Mouse (Mus musculus): ENCODE results near the gene Rps6kb2. TPM values are rescaled to one million over a fixed set of nuclear protein-coding genes. Genes with fewer than 3 reads are reported as not detected.
A peak's percentile ranks its signal among the peaks of the same experiment; 100 is the strongest.

Gene Rps6kb2
- polyA plus RNA-seq, 1 experiment from 2014 or later = 45.7 TPM

GRCm38 (mm10) chr19:4164100-4164499 lies 946 bp upstream of the Rps6kb2 start:
- H3K27ac ChIP-seq (ENCODE audit: low read depth, low read length) = no peak overlapping the region
- no peak overlapping the region; the same call in 1 of the 2 replicates for H3K4me3 ChIP-seq (ENCODE audit: low read depth, low read length)
- no peaks in the 10 kb centered on the region for H3K9me3 ChIP-seq (ENCODE audit: control insufficient read depth, low read length)
- 83% methylated on average over 3 of the region's 3 CpGs for WGBS
- no peak for DNase-seq (ENCODE audit: low spot score)
- ATAC-seq (ENCODE audit: low FRiP score) = no peak
- no peak overlapping the region for H3K9ac ChIP-seq (ENCODE audit: low read depth, low read length)
- no peaks in the 10 kb centered on the region for H3K27me3 ChIP-seq (ENCODE audit: control insufficient read depth, insufficient read depth, low read length)
- H3K4me2 ChIP-seq (replicated peaks; ENCODE audit: low read depth, low read length) = no peak overlapping the region
- H3K36me3 ChIP-seq (ENCODE audit: control insufficient read depth, insufficient read depth, low read length) = peaks cover 5% of the 10 kb centered on the region; the same call in 1 of the 2 replicates
- H3K4me1 ChIP-seq (replicated peaks; ENCODE audit: control insufficient read depth, insufficient read depth, low read length) = peaks cover 5% of the 10 kb centered on the region; the same call in 1 of the 2 replicates

GRCm38 (mm10) chr19:4163543-4163887 lies 361 bp upstream of the Rps6kb2 start:
- Histone ChIP-seq H3K9me3 (ENCODE audit: control insufficient read depth, low read length) (no peaks in the 10 kb centered on the region), H3K4me2 (replicated peaks; ENCODE audit: low read depth, low read length) (peak overlapping the region; percentile 86), H3K9ac (ENCODE audit: low read depth, low read length) (peak overlapping the region; percentile 65), H3K27me3 (ENCODE audit: control insufficient read depth, insufficient read depth, low read length) (no peaks in the 10 kb centered on the region), H3K4me1 (replicated peaks; ENCODE audit: control insufficient read depth, insufficient read depth, low read length) (peaks cover 5% of the 10 kb centered on the region; the same call in 1 of the 2 replicates), H3K4me3 (ENCODE audit: low read depth, low read length) (peak overlapping the region; percentile 77), H3K36me3 (ENCODE audit: control insufficient read depth, insufficient read depth, low read length) (peaks cover 8% of the 10 kb centered on the region; the same call in 1 of the 2 replicates), H3K27ac (ENCODE audit: low read depth, low read length) (peak overlapping the region; percentile 51)
- DNase-seq (ENCODE audit: low spot score) = no peak
- WGBS = 40% methylated on average over 4 of the region's 4 CpGs
- peak; percentile 37; the same call in 1 of the 2 replicates for ATAC-seq (ENCODE audit: low FRiP score)

- H3K9ac ChIP-seq (ENCODE audit: low read depth, low read length) = no peak overlapping the region
- no peak overlapping the region for H3K27ac ChIP-seq (ENCODE audit: low read depth, low read length)
- 96% methylated on average over 8 of the region's 8 CpGs for WGBS
- H3K4me3 ChIP-seq (ENCODE audit: low read depth, low read length) = no peak overlapping the region
- ATAC-seq (ENCODE audit: low FRiP score) = no peak
- no peaks in the 10 kb centered on the region for H3K27me3 ChIP-seq (ENCODE audit: control insufficient read depth, insufficient read depth, low read length)
- peaks cover 5% of the 10 kb centered on the region; the same call in 1 of the 2 replicates for H3K4me1 ChIP-seq (replicated peaks; ENCODE audit: control insufficient read depth, insufficient read depth, low read length)
- H3K4me2 ChIP-seq (replicated peaks; ENCODE audit: low read depth, low read length) = no peak overlapping the region
- peaks cover 10% of the 10 kb centered on the region; the same call in 1 of the 2 replicates for H3K36me3 ChIP-seq (ENCODE audit: control insufficient read depth, insufficient read depth, low read length)
- DNase-seq (ENCODE audit: low spot score) = no peak
- H3K9me3 ChIP-seq (ENCODE audit: control insufficient read depth, low read length) = no peaks in the 10 kb centered on the region
Measured at GRCm38 (mm10) chr19:4159049-4159448, 4.1 kb downstream of the Rps6kb2 start.

- H3K27ac ChIP-seq (ENCODE audit: low read depth, low read length) = no peak overlapping the region
- H3K4me1 ChIP-seq (replicated peaks; ENCODE audit: control insufficient read depth, insufficient read depth, low read length) = no peaks in the 10 kb centered on the region
- ATAC-seq (ENCODE audit: low FRiP score) (no peak), DNase-seq (ENCODE audit: low spot score) (no peak)
- H3K27me3 ChIP-seq (ENCODE audit: control insufficient read depth, insufficient read depth, low read length) = no peaks in the 10 kb centered on the region
- whole genome bisulfite sequencing = 94% methylated on average over 12 of the region's 12 CpGs
- H3K9me3 ChIP-seq (ENCODE audit: control insufficient read depth, low read length) = no peaks in the 10 kb centered on the region
- peaks cover 10% of the 10 kb centered on the region; the same call in 1 of the 2 replicates for H3K36me3 ChIP-seq (ENCODE audit: control insufficient read depth, insufficient read depth, low read length)
- no peak overlapping the region for H3K4me3 ChIP-seq (ENCODE audit: low read depth, low read length)
- no peak overlapping the region for H3K9ac ChIP-seq (ENCODE audit: low read depth, low read length)
- H3K4me2 ChIP-seq (replicated peaks; ENCODE audit: low read depth, low read length) = no peak overlapping the region
Measured at GRCm38 (mm10) chr19:4156771-4157170, 6.4 kb downstream of the Rps6kb2 start.

- Histone ChIP-seq H3K4me3 (ENCODE audit: low read depth, low read length) (no peak overlapping the region), H3K4me1 (replicated peaks; ENCODE audit: control insufficient read depth, insufficient read depth, low read length) (no peaks in the 10 kb centered on the region), H3K27ac (ENCODE audit: low read depth, low read length) (peak overlapping the region; percentile 58; the same call in 1 of the 2 replicates), H3K4me2 (replicated peaks; ENCODE audit: low read depth, low read length) (no peak overlapping the region), H3K36me3 (ENCODE audit: control insufficient read depth, insufficient read depth, low read length) (peaks cover 10% of the 10 kb centered on the region; the same call in 1 of the 2 replicates), H3K9me3 (ENCODE audit: control insufficient read depth, low read length) (no peaks in the 10 kb centered on the region), H3K9ac (ENCODE audit: low read depth, low read length) (no peak overlapping the region), H3K27me3 (ENCODE audit: control insufficient read depth, insufficient read depth, low read length) (no peaks in the 10 kb centered on the region)
- ATAC-seq (ENCODE audit: low FRiP score) = no peak
- WGBS = 71% methylated on average over 20 of the region's 20 CpGs
- no peak for DNase-seq (ENCODE audit: low spot score)
Measured at GRCm38 (mm10) chr19:4156073-4156579, 7.0 kb downstream of the Rps6kb2 start.

GRCm38 (mm10) chr19:4155223-4156072 lies 7.7 kb downstream of the Rps6kb2 start:
- Histone ChIP-seq H3K4me1 (replicated peaks; ENCODE audit: control insufficient read depth, insufficient read depth, low read length) (no peaks in the 10 kb centered on the region), H3K9ac (ENCODE audit: low read depth, low read length) (no peak overlapping the region), H3K4me2 (replicated peaks; ENCODE audit: low read depth, low read length) (no peak overlapping the region), H3K27ac (ENCODE audit: low read depth, low read length) (peak overlapping the region; percentile 58; the same call in 1 of the 2 replicates), H3K4me3 (ENCODE audit: low read depth, low read length) (no peak overlapping the region), H3K36me3 (ENCODE audit: control insufficient read depth, insufficient read depth, low read length) (0 out of 2 replicates have a peak, but pooled peaks cover 6% of the 10 kb centered on the region), H3K9me3 (ENCODE audit: control insufficient read depth, low read length) (no peaks in the 10 kb centered on the region), H3K27me3 (ENCODE audit: control insufficient read depth, insufficient read depth, low read length) (no peaks in the 10 kb centered on the region)
- WGBS = 70% methylated on average over 6 of the region's 6 CpGs
- no peak for DNase-seq (ENCODE audit: low spot score)
- ATAC-seq (ENCODE audit: low FRiP score) = 0 out of 2 replicates have a peak, but pooled peaks have one; percentile 5

GRCm38 (mm10) chr19:4154437-4155222 lies 8.5 kb downstream of the Rps6kb2 start:
- no peak overlapping the region for H3K4me3 ChIP-seq (ENCODE audit: low read depth, low read length)
- 82% methylated on average over 13 of the region's 13 CpGs for WGBS
- DNase-seq (ENCODE audit: low spot score) = no peak
- no peak overlapping the region for H3K9ac ChIP-seq (ENCODE audit: low read depth, low read length)
- H3K9me3 ChIP-seq (ENCODE audit: control insufficient read depth, low read length) = no peaks in the 10 kb centered on the region
- no peak overlapping the region for H3K27ac ChIP-seq (ENCODE audit: low read depth, low read length)
- H3K4me2 ChIP-seq (replicated peaks; ENCODE audit: low read depth, low read length) = no peak overlapping the region
- no peak for ATAC-seq (ENCODE audit: low FRiP score)
- H3K36me3 ChIP-seq (ENCODE audit: control insufficient read depth, insufficient read depth, low read length) = 0 out of 2 replicates have a peak, but pooled peaks cover 8% of the 10 kb centered on the region
- no peaks in the 10 kb centered on the region for H3K27me3 ChIP-seq (ENCODE audit: control insufficient read depth, insufficient read depth, low read length)
- no peaks in the 10 kb centered on the region for H3K4me1 ChIP-seq (replicated peaks; ENCODE audit: control insufficient read depth, insufficient read depth, low read length)

- Histone ChIP-seq H3K4me3 (ENCODE audit: low read depth, low read length) (no peak within 1 kb of the TSS), H3K36me3 (ENCODE audit: control insufficient read depth, insufficient read depth, low read length) (0 out of 2 replicates have a peak, but pooled peaks cover 4% of the 10 kb centered on the region), H3K27ac (ENCODE audit: low read depth, low read length) (no peak within 1 kb of the TSS), H3K9me3 (ENCODE audit: control insufficient read depth, low read length) (no peaks in the 10 kb centered on the region), H3K4me2 (replicated peaks; ENCODE audit: low read depth, low read length) (no peak within 1 kb of the TSS), H3K4me1 (replicated peaks; ENCODE audit: control insufficient read depth, insufficient read depth, low read length) (peaks cover 6% of the 10 kb centered on the region), H3K9ac (ENCODE audit: low read depth, low read length) (0 out of 2 replicates have a peak within 1 kb of the TSS, but pooled peaks have one; percentile 7), H3K27me3 (ENCODE audit: control insufficient read depth, insufficient read depth, low read length) (no peaks in the 10 kb centered on the region)
- no peak for DNase-seq (ENCODE audit: low spot score)
- 80% methylated on average over 11 of the region's 11 CpGs for WGBS
- ATAC-seq (ENCODE audit: low FRiP score) = no peak
Measured at GRCm38 (mm10) chr19:4153232-4153654, 9.9 kb downstream of the Rps6kb2 start, which contains the start of gene Ptprcap. Gene Ptprcap (plus strand): TSS chr19:4153604.

All from hindbrain, embryonic 11.5 days (tissue).